16 mouse cellular contexts compared by ENCODE assay signal in genomic region chr15:86064191-86064849, GRCm38 (mm10). TPM values are rescaled to one million over a fixed set of nuclear protein-coding genes. Genes with fewer than 3 reads are reported as not detected.
A peak's percentile ranks its signal among the peaks of the same experiment; 100 is the strongest.
DNase-seq lines count a peak whose midpoint lies in the region; ATAC-seq lines count a peak whose summit lies in the region.
"Had no signal": no experiment of that assay in that cellular context is flagged by ENCODE, and none has a peak within 500 bp of the region (broad histone marks: within the 10 kb centered on the region; RNA-seq: fewer than 3 reads in every experiment).

No protein-coding gene starts in this region.

- 86% methylated on average over 8 of the region's 8 CpGs for WGBS in heart, embryonic 10.5 days
- WGBS in hindbrain, embryonic 12.5 days: 84% methylated on average over 8 of the region's 8 CpGs

- no peak overlapping the region for H3K9ac ChIP-seq in hindbrain, embryonic 12.5 days
- H3K9ac ChIP-seq: lung, embryonic 15.5 days had no signal

- H3K4me3 ChIP-seq in heart, embryonic 10.5 days: no peak overlapping the region
- H3K4me3 ChIP-seq in hindbrain, embryonic 12.5 days: no peak overlapping the region
- H3K4me3 ChIP-seq: limb, embryonic 10.5 days; lung, embryonic 15.5 days had no signal

- H3K4me1 ChIP-seq in heart, embryonic 10.5 days: peaks cover 74% of the 10 kb centered on the region
- peaks cover 55% of the 10 kb centered on the region for H3K4me1 ChIP-seq in hindbrain, embryonic 12.5 days

- peak; percentile 9; the same call in 1 of the 2 replicates for ATAC-seq in erythroid progenitor cell, adult 5-6 weeks (replicated peaks; ENCODE audit: low FRiP score, poor library complexity, severe bottlenecking)
- peak; percentile 7 for ATAC-seq in megakaryocyte progenitor cell, adult 5-6 weeks (replicated peaks; ENCODE audit: poor library complexity)
- no peak for ATAC-seq in hindbrain, embryonic 12.5 days (ENCODE audit: low FRiP score)
- ATAC-seq: activated CD4-positive, CD25-positive, alpha-beta regulatory T cell, adult 4 months had no signal

- H3K27me3 ChIP-seq in heart, embryonic 10.5 days (ENCODE audit: insufficient read depth, poor library complexity, severe bottlenecking): no peaks in the 10 kb centered on the region
- H3K27me3 ChIP-seq in hindbrain, embryonic 12.5 days: no peaks in the 10 kb centered on the region
- H3K27me3 ChIP-seq: lung, embryonic 15.5 days had no signal

- DNase-seq in spleen, postnatal 36 days (ENCODE audit: low spot score in 2 of 2): peak; percentile 52 to 58
- no peak for DNase-seq in spleen, adult 18-20 months
- no peak for DNase-seq in lung, postnatal 10 days
- no peak for DNase-seq in heart, embryonic 10.5 days (ENCODE audit: low spot score)
- DNase-seq: adrenal gland, postnatal 36 days; cerebellum, adult 9-11 months; gastrocnemius, postnatal 10 days; heart, postnatal 4 days; kidney, postnatal 10 days; retina, postnatal 1 day had no signal

- peaks cover 4% of the 10 kb centered on the region; the same call in 1 of the 2 replicates for H3K36me3 ChIP-seq in heart, embryonic 10.5 days
- 0 out of 2 replicates have a peak, but pooled peaks cover 4% of the 10 kb centered on the region for H3K36me3 ChIP-seq in hindbrain, embryonic 12.5 days
- H3K36me3 ChIP-seq: lung, embryonic 15.5 days had no signal

- H3K27ac ChIP-seq in heart, embryonic 10.5 days: no peak overlapping the region
- H3K27ac ChIP-seq in hindbrain, embryonic 12.5 days: no peak overlapping the region
- H3K27ac ChIP-seq: limb, embryonic 10.5 days; lung, embryonic 15.5 days had no signal

- no peaks in the 10 kb centered on the region for H3K9me3 ChIP-seq in heart, embryonic 10.5 days
- H3K9me3 ChIP-seq in hindbrain, embryonic 12.5 days (replicated peaks): no peaks in the 10 kb centered on the region
- H3K9me3 ChIP-seq: limb, embryonic 10.5 days; lung, embryonic 15.5 days had no signal

- no peak overlapping the region for H3K4me2 ChIP-seq in hindbrain, embryonic 12.5 days (replicated peaks)
- H3K4me2 ChIP-seq: lung, embryonic 15.5 days had no signal

RNA-seq across cellular contexts. Expression of gene Gramd4, which starts 6.8 kb away (rescaled TPM):
- total RNA-seq in erythroid progenitor cell, adult 5-6 weeks (2015; ENCODE audit: low replicate concordance): 10.8 and 16.8 TPM in 2 replicates
- total RNA-seq in erythroid progenitor cell, adult 5-6 weeks (2017; ENCODE audit: low replicate concordance): 18.9 and 37.5 TPM in 2 replicates
- 7.1 and 7.4 TPM in 2 replicates for total RNA-seq in megakaryocyte progenitor cell, adult 5-6 weeks (2015)
- 19.7 and 20.5 TPM in 2 replicates for total RNA-seq in megakaryocyte progenitor cell, adult 5-6 weeks (2017)
- 9.6 and 11.6 TPM in 2 replicates for polyA plus RNA-seq in heart, embryonic 10.5 days (2016; fragmentation: Nextera tagmentation; extraction: Ambion mirVana)
- 32.5 and 35.2 TPM in 2 replicates for polyA plus RNA-seq in hindbrain, embryonic 12.5 days (2016; fragmentation: Nextera tagmentation; extraction: Ambion mirVana)

RNA-seq across cellular contexts. Expression of gene Celsr1, which starts 30.7 kb away (rescaled TPM):
- total RNA-seq in erythroid progenitor cell, adult 5-6 weeks (2015; ENCODE audit: low replicate concordance): 1.1 and 1.3 TPM in 2 replicates
- total RNA-seq in erythroid progenitor cell, adult 5-6 weeks (2017; ENCODE audit: low replicate concordance): 0.30 and 0.39 TPM in 2 replicates
- 8.4 and 10.7 TPM in 2 replicates for total RNA-seq in megakaryocyte progenitor cell, adult 5-6 weeks (2015)
- total RNA-seq in megakaryocyte progenitor cell, adult 5-6 weeks (2017): 4.4 and 6.6 TPM in 2 replicates
- polyA plus RNA-seq in heart, embryonic 10.5 days (2016; fragmentation: Nextera tagmentation; extraction: Ambion mirVana): 1.3 and 2.3 TPM in 2 replicates
- polyA plus RNA-seq in hindbrain, embryonic 12.5 days (2016; fragmentation: Nextera tagmentation; extraction: Ambion mirVana): 3.4 and 4.3 TPM in 2 replicates

Comparison
In these comparisons a context has a peak if more than half of its experiments do, and no peak if none do; other contexts are left out.
1. DNase-seq: peak in spleen, postnatal 36 days (2 of 2); none in spleen, adult 18-20 months (0 of 2), lung, postnatal 10 days (single experiment) and heart, embryonic 10.5 days (single experiment).